Mouse (Mus musculus) liver, adult 10 weeks (tissue): ENCODE measurements around the gene Sh3bp1. TPM values are rescaled to one million over a fixed set of nuclear protein-coding genes. Genes with fewer than 3 reads are reported as not detected.

Experiments used
- polyA plus RNA-seq: library from polyadenylated mRNA; stranded (reverse); fragments of 350-450 nt; fragmentation: Illumina TruSeq; extraction: RNeasy Lipid Tissue Mini Kit (QIAGEN cat#74804); gene quantifications from one replicate; pipeline ENCODE4 v1.2.3, GENCODE M21; 2014; ENCODE audit warnings: low read depth, low replicate concordance

Gene Sh3bp1
- polyA plus RNA-seq, result not detected

GRCm38 (mm10) chr15:78899740-78900584 is at the start of gene Sh3bp1:
Gene Sh3bp1, plus strand, starts transcription at chr15:78899768.

GRCm38 (mm10) chr15:78855303-78855965 is 44.1 kb upstream of the Sh3bp1 start, which contains the start of gene Lgals2:
Gene Lgals2, minus strand, starts transcription at chr15:78855529.

GRCm38 (mm10) chr15:78876991-78877809 is 22.4 kb upstream of the Sh3bp1 start, which contains the start of gene Gga1:
Gene Gga1, plus strand, starts transcription at chr15:78877190.

GRCm38 (mm10) chr15:78899409-78899739 is 194 bp upstream of the Sh3bp1 start, which contains the start of gene Gm49510:
Gene Gm49510, plus strand, starts transcription at chr15:78899667.

GRCm38 (mm10) chr15:78913632-78914090 is 14.1 kb downstream of the Sh3bp1 start, which contains the start of gene Pdxp:
Gene Pdxp, plus strand, starts transcription at chr15:78913919.

GRCm38 (mm10) chr15:78926021-78926919 is 26.7 kb downstream of the Sh3bp1 start, which contains the start of gene Lgals1:
Gene Lgals1, plus strand, starts transcription at chr15:78926725.

GRCm38 (mm10) chr15:78934784-78935320 is 35.3 kb downstream of the Sh3bp1 start, which contains the start of gene Nol12:
Gene Nol12, plus strand, starts transcription at chr15:78934933.

GRCm38 (mm10) chr15:78947657-78948056 is 48.1 kb downstream of the Sh3bp1 start, which contains the start of gene Triobp:
Gene Triobp, plus strand, starts transcription at chr15:78947724.

Other genes starting within 250 kb of the Sh3bp1 start
- gene Elfn2, start 181.0 kb upstream of the Sh3bp1 start, polyA plus RNA-seq, result not detected
- gene Mfng, start 126.3 kb upstream of the Sh3bp1 start, polyA plus RNA-seq, result 0.34 TPM
- gene Card10, start 96.7 kb upstream of the Sh3bp1 start, polyA plus RNA-seq, result 0.48 TPM
- 0.24 TPM for gene Cdc42ep1, start 57.1 kb upstream of the Sh3bp1 start, polyA plus RNA-seq
- gene Lgals2, start 44.2 kb upstream of the Sh3bp1 start, polyA plus RNA-seq, result not detected
- gene Gga1, start 22.6 kb upstream of the Sh3bp1 start, polyA plus RNA-seq, result 1.1 TPM
- not detected for gene Gm49510, start 101 bp upstream of the Sh3bp1 start, polyA plus RNA-seq
- not detected for gene Pdxp, start 14.2 kb downstream of the Sh3bp1 start, polyA plus RNA-seq
- gene Lgals1, start 27.0 kb downstream of the Sh3bp1 start, polyA plus RNA-seq, result 2.0 TPM
- 3.0 TPM for gene Nol12, start 35.2 kb downstream of the Sh3bp1 start, polyA plus RNA-seq
- gene Triobp, start 48.0 kb downstream of the Sh3bp1 start, polyA plus RNA-seq, result 0.77 TPM
- 71.3 TPM for gene H1f0, start 128.7 kb downstream of the Sh3bp1 start, polyA plus RNA-seq
- gene Galr3, start 142.1 kb downstream of the Sh3bp1 start, polyA plus RNA-seq, result not detected
- 0.90 TPM for gene Ankrd54, start 163.1 kb downstream of the Sh3bp1 start, polyA plus RNA-seq
- 40.0 TPM for gene Eif3l, start 175.4 kb downstream of the Sh3bp1 start, polyA plus RNA-seq
- 3.2 TPM for gene Micall1, start 209.1 kb downstream of the Sh3bp1 start, polyA plus RNA-seq
- 1.1 TPM for gene Polr2f, start 241.2 kb downstream of the Sh3bp1 start, polyA plus RNA-seq
- not detected for gene 1700088E04Rik, start 241.5 kb downstream of the Sh3bp1 start, polyA plus RNA-seq